8 mouse cellular contexts compared by ENCODE assay signal in the genomic region with DNA sequence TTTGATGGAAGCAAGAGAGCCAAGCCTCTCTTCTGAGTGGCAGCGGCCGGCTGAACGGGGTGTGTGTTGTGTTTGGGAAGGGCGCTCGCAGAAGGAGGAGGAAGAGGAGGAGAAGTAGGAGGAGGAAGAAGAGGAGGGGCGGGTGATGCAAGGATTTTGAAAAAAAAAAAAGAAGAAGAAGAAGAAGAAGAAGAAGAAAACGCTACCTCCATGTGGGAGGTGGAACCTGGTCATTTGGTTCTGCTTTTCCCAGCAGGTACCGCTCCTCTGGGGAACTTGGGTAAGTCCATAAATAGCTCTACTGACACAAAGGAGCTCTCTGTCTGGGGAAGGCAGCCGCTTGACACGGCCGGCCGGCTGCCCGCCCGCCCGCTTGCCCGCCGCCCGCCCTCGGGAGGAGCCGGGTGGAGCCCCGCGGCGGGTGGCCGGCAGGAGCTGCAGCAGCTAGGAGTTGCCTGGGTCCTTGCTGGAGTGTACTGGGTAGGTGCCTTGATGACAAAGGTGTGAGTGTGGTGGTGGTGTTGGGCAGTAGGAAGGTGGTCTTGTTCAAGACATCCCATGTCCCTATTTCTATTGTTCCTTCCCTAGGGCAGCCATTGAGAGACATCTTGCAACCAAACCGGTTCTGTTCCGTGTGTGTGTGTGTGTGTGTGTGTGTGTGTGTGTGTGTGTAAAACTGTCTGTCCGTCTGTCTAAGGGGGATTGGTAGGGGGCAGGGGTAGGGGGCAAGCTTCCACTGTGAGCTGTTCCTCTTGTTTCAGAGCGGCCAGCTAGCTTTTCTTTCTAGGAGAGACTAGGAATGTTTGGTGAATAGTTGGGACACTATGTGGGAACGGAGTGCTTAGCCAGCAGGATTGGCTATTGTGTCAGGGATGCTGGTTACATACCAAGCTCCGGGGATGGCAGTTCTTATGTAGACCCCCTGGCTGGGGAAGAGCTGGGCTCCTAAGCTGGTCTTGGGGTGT.
DNase-seq lines count a peak whose midpoint lies in the region; ATAC-seq and TF ChIP-seq lines count a peak whose summit lies in the region.

No protein-coding gene starts in this region.

- H3K9me3 ChIP-seq in forebrain, embryonic 15.5 days, result no peaks in the 10 kb centered on the region
- no peaks in the 10 kb centered on the region for H3K9me3 ChIP-seq in midbrain, embryonic 15.5 days

- peak overlapping the region; percentile 64 for H3K4me2 ChIP-seq in forebrain, embryonic 15.5 days (replicated peaks)
- peak overlapping the region; percentile 66 for H3K4me2 ChIP-seq in midbrain, embryonic 15.5 days

- H3K27ac ChIP-seq in forebrain, embryonic 15.5 days (replicated peaks), result peak overlapping the region; percentile 59
- H3K27ac ChIP-seq in midbrain, embryonic 15.5 days, result peak overlapping the region; percentile 72

- H3K4me1 ChIP-seq in forebrain, embryonic 15.5 days, result peaks cover 53% of the 10 kb centered on the region
- peaks cover 49% of the 10 kb centered on the region for H3K4me1 ChIP-seq in midbrain, embryonic 15.5 days

- H3K4me3 ChIP-seq in forebrain, embryonic 15.5 days, result peak overlapping the region; percentile 63
- peak overlapping the region; percentile 69 for H3K4me3 ChIP-seq in midbrain, embryonic 15.5 days

- no peaks in the 10 kb centered on the region for H3K27me3 ChIP-seq in forebrain, embryonic 15.5 days
- H3K27me3 ChIP-seq in midbrain, embryonic 15.5 days (replicated peaks), result no peaks in the 10 kb centered on the region

- TF ChIP-seq POLR2A in brain, embryonic 14.5 days (IDR thresholded peaks at IDR 0.05; ENCODE audit: borderline replicate concordance, extremely low read depth, insufficient read depth, insufficient read length, poor library complexity, severe bottlenecking), result peak; percentile 35; the same call in 1 of the 2 replicates

- WGBS in forebrain, embryonic 15.5 days, result 3% methylated on average over 30 of the region's 30 CpGs
- 1% methylated on average over 30 of the region's 30 CpGs for WGBS in midbrain, embryonic 15.5 days

- H3K36me3 ChIP-seq in forebrain, embryonic 15.5 days, result no peaks in the 10 kb centered on the region
- H3K36me3 ChIP-seq in midbrain, embryonic 15.5 days (replicated peaks), result no peaks in the 10 kb centered on the region

- peak overlapping the region; percentile 87 for H3K9ac ChIP-seq in forebrain, embryonic 15.5 days (replicated peaks)
- H3K9ac ChIP-seq in midbrain, embryonic 15.5 days, result peak overlapping the region; percentile 80

- peak; percentile 56 for ATAC-seq in frontal cortex, adult (ENCODE audit: low TSS enrichment)
- ATAC-seq in forebrain, embryonic 15.5 days (replicated peaks), result peak; percentile 47
- peak; percentile 51 for ATAC-seq in midbrain, embryonic 15.5 days (replicated peaks)

- no peak for TF ChIP-seq CTCF in brain, embryonic 14.5 days (IDR thresholded peaks at IDR 0.05; ENCODE audit: borderline replicate concordance, extremely low read depth, insufficient read depth, insufficient read length)

- DNase-seq in frontal cortex, postnatal 36 days (ENCODE audit: low spot score in 2 of 2), result no peak
- peak; percentile 76 for DNase-seq in brain, embryonic 14.5 days (ENCODE audit: low read depth)
- peak; percentile 40 for DNase-seq in kidney, postnatal 14 days
- no peak for DNase-seq in layer of hippocampus, adult 8-10 months (ENCODE audit: low spot score in 2 of 2)
- DNase-seq in testis, postnatal 14 days (ENCODE audit: low spot score), result no peak

Comparison
In these comparisons a context has a peak if more than half of its experiments do, and no peak if none do; other contexts are left out.
1. DNase-seq: peak in brain, embryonic 14.5 days (single experiment) and kidney, postnatal 14 days (single experiment); none in frontal cortex, postnatal 36 days (0 of 2), layer of hippocampus, adult 8-10 months (0 of 2) and testis, postnatal 14 days (single experiment).
2. Peak in every context shown above with its lines, with median percentiles within 50 percentile points of each other: ATAC-seq.